Mouse (Mus musculus): Measurements from ENCODE around the gene Agr3. TPM values are rescaled to one million over a fixed set of nuclear protein-coding genes. Genes with fewer than 3 reads are reported as not detected.

The Agr3 gene
- polyA plus RNA-seq, 1 experiment = not detected

DNA sequence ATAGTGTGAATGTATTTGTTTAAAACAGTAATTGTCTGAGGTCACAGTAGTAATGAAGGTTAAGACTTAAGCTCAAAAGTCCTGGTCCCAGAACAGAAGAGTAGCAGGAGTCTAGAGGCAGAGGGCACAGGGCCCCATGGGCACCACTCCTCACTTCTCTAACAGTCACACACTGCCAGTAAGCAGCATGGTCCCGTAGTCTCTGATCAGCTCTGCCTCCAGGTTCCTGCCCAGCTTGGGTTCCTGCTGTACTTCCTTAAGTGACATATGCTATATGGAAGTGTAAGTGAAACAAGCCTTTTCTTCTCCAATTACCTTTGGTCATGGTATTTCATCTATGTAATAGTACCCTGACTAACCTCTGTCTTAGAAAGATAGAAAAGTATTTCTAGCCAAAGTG, 14.8 kb upstream of the Agr3 start:
- Histone ChIP-seq H3K4me3 (replicated peaks; ENCODE audit: insufficient read depth, low read depth, low read length) (no peak overlapping the region), H3K27me3 (ENCODE audit: control insufficient read depth, insufficient read depth, low read length) (no peaks in the 10 kb centered on the region), H3K4me1 (ENCODE audit: control insufficient read depth, insufficient read depth, low read length) (no peaks in the 10 kb centered on the region), H3K27ac (ENCODE audit: insufficient read depth, low read length) (no peak overlapping the region)
- WGBS = 60% methylated on average over 1 of the region's 1 CpGs
- no peak for TF ChIP-seq CTCF (IDR thresholded peaks at IDR 0.05; ENCODE audit: borderline replicate concordance, insufficient read depth, low read depth, low read length)
- no peak for TF ChIP-seq POLR2A (IDR thresholded peaks at IDR 0.05; ENCODE audit: borderline replicate concordance, insufficient read depth, low read length)
- DNase-seq = no peak

DNA sequence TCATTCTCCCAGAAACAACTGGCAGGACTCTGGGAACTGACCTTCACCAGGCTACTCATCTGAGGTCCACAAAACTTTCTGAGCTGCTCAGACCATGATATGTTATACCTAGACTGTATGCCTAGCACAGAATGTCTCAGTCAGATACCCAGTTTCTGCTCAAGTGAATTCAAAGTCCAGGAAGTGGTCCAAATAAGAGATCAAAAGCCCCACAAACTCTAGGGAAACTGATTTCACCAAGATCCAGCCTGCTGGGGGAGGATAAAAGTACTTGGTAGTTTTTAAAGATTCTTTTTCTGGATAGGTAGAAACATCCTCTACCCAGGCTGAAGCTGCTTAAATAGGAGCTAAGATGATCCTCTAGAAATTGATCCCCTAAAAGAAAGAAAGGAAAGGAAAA, 9.6 kb upstream of the Agr3 start:
- TF ChIP-seq POLR2A (IDR thresholded peaks at IDR 0.05; ENCODE audit: borderline replicate concordance, insufficient read depth, low read length) (no peak), CTCF (IDR thresholded peaks at IDR 0.05; ENCODE audit: borderline replicate concordance, insufficient read depth, low read depth, low read length) (no peak)
- no peak for DNase-seq

DNA sequence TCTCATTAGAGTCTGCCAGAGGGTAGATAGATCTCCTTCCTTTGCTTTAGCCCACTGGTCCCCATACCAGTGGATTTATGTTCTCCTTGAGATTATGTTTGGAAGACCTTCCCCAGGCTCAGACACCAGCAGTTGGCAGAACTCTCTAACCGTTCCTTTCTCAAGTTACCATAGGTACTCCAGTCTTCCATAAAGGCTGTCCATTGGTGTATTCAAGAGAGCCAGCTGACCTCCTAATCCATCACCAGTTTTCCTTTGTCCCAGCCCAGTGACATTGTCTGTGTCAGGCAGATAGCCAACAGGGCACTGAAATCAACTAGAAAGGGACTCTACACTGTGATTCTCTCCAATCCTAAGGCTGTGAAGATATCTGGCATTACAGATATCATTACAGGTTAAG, 9.0 kb upstream of the Agr3 start:
- H3K4me3 ChIP-seq (replicated peaks; ENCODE audit: insufficient read depth, low read depth, low read length) = no peak overlapping the region
- DNase-seq = no peak
- TF ChIP-seq POLR2A (IDR thresholded peaks at IDR 0.05; ENCODE audit: borderline replicate concordance, insufficient read depth, low read length) (no peak), CTCF (IDR thresholded peaks at IDR 0.05; ENCODE audit: borderline replicate concordance, insufficient read depth, low read depth, low read length) (no peak)
- H3K27me3 ChIP-seq (ENCODE audit: control insufficient read depth, insufficient read depth, low read length) = no peaks in the 10 kb centered on the region
- no peaks in the 10 kb centered on the region for H3K4me1 ChIP-seq (ENCODE audit: control insufficient read depth, insufficient read depth, low read length)
- 11% methylated on average over 1 of the region's 1 CpGs for WGBS
- H3K27ac ChIP-seq (ENCODE audit: insufficient read depth, low read length) = no peak overlapping the region

More for the DNA sequence above, 9.6 kb upstream of the Agr3 start:
- Histone ChIP-seq H3K4me1 (ENCODE audit: control insufficient read depth, insufficient read depth, low read length) (no peaks in the 10 kb centered on the region), H3K27ac (ENCODE audit: insufficient read depth, low read length) (no peak overlapping the region), H3K27me3 (ENCODE audit: control insufficient read depth, insufficient read depth, low read length) (no peaks in the 10 kb centered on the region), H3K4me3 (replicated peaks; ENCODE audit: insufficient read depth, low read depth, low read length) (no peak overlapping the region)

- Histone ChIP-seq H3K27me3 (ENCODE audit: control insufficient read depth, insufficient read depth, low read length) (no peaks in the 10 kb centered on the region), H3K4me3 (replicated peaks; ENCODE audit: insufficient read depth, low read depth, low read length) (no peak overlapping the region), H3K27ac (ENCODE audit: insufficient read depth, low read length) (no peak overlapping the region), H3K4me1 (ENCODE audit: control insufficient read depth, insufficient read depth, low read length) (no peaks in the 10 kb centered on the region)
- no peak for DNase-seq
- WGBS = 44% methylated on average over 1 of the region's 1 CpGs
- TF ChIP-seq CTCF (IDR thresholded peaks at IDR 0.05; ENCODE audit: borderline replicate concordance, insufficient read depth, low read depth, low read length) = no peak
These were observed 7.4 kb upstream of the Agr3 start for GRCm38 (mm10) chr12:35918031-35918430.

- WGBS = 70% methylated on average over 2 of the region's 2 CpGs
These were observed 2.4 kb downstream of the Agr3 start for GRCm38 (mm10) chr12:35927804-35928203.

DNA sequence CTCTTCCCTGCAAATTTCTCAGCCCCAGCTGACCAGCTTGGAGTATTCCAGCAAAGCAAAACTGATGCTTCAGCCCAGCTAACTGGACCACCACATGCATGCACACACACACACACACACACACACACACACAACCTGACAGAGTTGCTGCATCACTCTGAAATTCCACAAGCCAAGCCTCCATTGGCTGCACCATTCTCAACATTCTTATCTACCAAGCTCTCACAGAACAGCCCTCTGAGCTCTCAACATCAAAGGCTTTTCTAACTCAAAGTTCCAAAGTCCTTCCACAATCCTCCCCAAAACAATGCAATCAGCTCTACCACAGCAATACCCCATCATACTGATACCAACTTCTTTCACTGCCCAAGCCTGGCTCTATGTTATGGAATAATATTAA, 7.4 kb downstream of the Agr3 start:
- TF ChIP-seq CTCF (IDR thresholded peaks at IDR 0.05; ENCODE audit: borderline replicate concordance, insufficient read depth, low read depth, low read length) (no peak), POLR2A (IDR thresholded peaks at IDR 0.05; ENCODE audit: borderline replicate concordance, insufficient read depth, low read length) (no peak)
- no peak overlapping the region for H3K27ac ChIP-seq (ENCODE audit: insufficient read depth, low read length)
- H3K4me1 ChIP-seq (ENCODE audit: control insufficient read depth, insufficient read depth, low read length) = no peaks in the 10 kb centered on the region

More at GRCm38 (mm10) chr12:35927804-35928203, 2.4 kb downstream of the Agr3 start:
- H3K4me3 ChIP-seq (replicated peaks; ENCODE audit: insufficient read depth, low read depth, low read length) = no peak overlapping the region
- TF ChIP-seq CTCF (IDR thresholded peaks at IDR 0.05; ENCODE audit: borderline replicate concordance, insufficient read depth, low read depth, low read length) = no peak
- no peak for TF ChIP-seq POLR2A (IDR thresholded peaks at IDR 0.05; ENCODE audit: borderline replicate concordance, insufficient read depth, low read length)
- no peak overlapping the region for H3K27ac ChIP-seq (ENCODE audit: insufficient read depth, low read length)
- H3K27me3 ChIP-seq (ENCODE audit: control insufficient read depth, insufficient read depth, low read length) = no peaks in the 10 kb centered on the region
- H3K4me1 ChIP-seq (ENCODE audit: control insufficient read depth, insufficient read depth, low read length) = no peaks in the 10 kb centered on the region
- no peak for DNase-seq

GRCm38 (mm10) chr12:35951757-35952156, 26.3 kb downstream of the Agr3 start:
- H3K27me3 ChIP-seq (ENCODE audit: control insufficient read depth, insufficient read depth, low read length) = no peaks in the 10 kb centered on the region
- no peak for DNase-seq
- H3K27ac ChIP-seq (ENCODE audit: insufficient read depth, low read length) = no peak overlapping the region
- TF ChIP-seq CTCF (IDR thresholded peaks at IDR 0.05; ENCODE audit: borderline replicate concordance, insufficient read depth, low read depth, low read length) (no peak), POLR2A (IDR thresholded peaks at IDR 0.05; ENCODE audit: borderline replicate concordance, insufficient read depth, low read length) (no peak)
- no peak overlapping the region for H3K4me3 ChIP-seq (replicated peaks; ENCODE audit: insufficient read depth, low read depth, low read length)
- H3K4me1 ChIP-seq (ENCODE audit: control insufficient read depth, insufficient read depth, low read length) = no peaks in the 10 kb centered on the region
- 67% methylated on average over 1 of the region's 1 CpGs for WGBS

More for the DNA sequence above, 7.4 kb downstream of the Agr3 start:
- no peaks in the 10 kb centered on the region for H3K27me3 ChIP-seq (ENCODE audit: control insufficient read depth, insufficient read depth, low read length)
- no peak overlapping the region for H3K4me3 ChIP-seq (replicated peaks; ENCODE audit: insufficient read depth, low read depth, low read length)
- DNase-seq = no peak

DNA sequence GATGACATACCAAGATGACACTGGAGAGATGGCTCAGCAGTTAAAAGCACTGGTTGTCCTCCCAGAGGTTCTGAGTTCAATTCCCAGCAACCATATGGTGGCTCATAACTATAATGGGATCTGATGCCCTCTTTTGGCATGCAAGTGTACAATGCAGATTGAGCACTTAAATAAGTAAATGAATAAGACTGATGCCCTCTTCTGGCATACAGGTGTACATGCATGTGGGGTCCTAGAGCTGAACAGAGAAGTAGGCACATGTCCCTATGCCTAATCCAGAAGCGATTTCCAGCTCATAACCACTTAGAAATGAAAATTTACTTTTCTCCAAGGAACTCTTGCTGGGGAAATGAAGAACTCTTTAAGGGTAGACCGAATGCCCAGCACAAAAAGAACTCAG, 31.8 kb downstream of the Agr3 start:
- Histone ChIP-seq H3K27me3 (ENCODE audit: control insufficient read depth, insufficient read depth, low read length) (no peaks in the 10 kb centered on the region), H3K4me3 (replicated peaks; ENCODE audit: insufficient read depth, low read depth, low read length) (no peak overlapping the region), H3K4me1 (ENCODE audit: control insufficient read depth, insufficient read depth, low read length) (no peaks in the 10 kb centered on the region), H3K27ac (ENCODE audit: insufficient read depth, low read length) (no peak overlapping the region)
- no peak for DNase-seq
- 77% methylated on average over 2 of the region's 2 CpGs for WGBS
- TF ChIP-seq CTCF (IDR thresholded peaks at IDR 0.05; ENCODE audit: borderline replicate concordance, insufficient read depth, low read depth, low read length) = no peak
- TF ChIP-seq POLR2A (IDR thresholded peaks at IDR 0.05; ENCODE audit: borderline replicate concordance, insufficient read depth, low read length) = no peak

Data from cerebellum, adult 2 months (tissue).